Mouse (Mus musculus): ENCODE measurements around the gene Nsmce1. TPM values are rescaled to one million over a fixed set of nuclear protein-coding genes. Genes with fewer than 3 reads are reported as not detected.

The Nsmce1 gene
- polyA plus RNA-seq (2015; fragmentation: Nextera tagmentation; extraction: Ambion mirVana) = 104 and 115 TPM in 2 replicates

GRCm38 (mm10) chr7:125490947-125491735 lies at the start of gene Nsmce1:
TSS of gene Nsmce1 (minus strand) at chr7:125491596.
- H3K4me2 ChIP-seq (ENCODE audit: low read depth, low read length) = peak within 1 kb of the TSS; percentile 74
- peak within 1 kb of the TSS; percentile 90 for H3K27ac ChIP-seq (ENCODE audit: low read length)
- H3K36me3 ChIP-seq (ENCODE audit: control insufficient read depth, insufficient read depth, low read length) = no peaks in the 10 kb centered on the region
- peak within 1 kb of the TSS; percentile 79 for H3K9ac ChIP-seq (ENCODE audit: low read depth, low read length)
- H3K9me3 ChIP-seq (ENCODE audit: control insufficient read depth, low read length) = no peaks in the 10 kb centered on the region
- no peaks in the 10 kb centered on the region for H3K27me3 ChIP-seq (replicated peaks; ENCODE audit: control insufficient read depth, insufficient read depth, low read length)
- ATAC-seq = peak; percentile 94
- peak within 1 kb of the TSS; percentile 64 for H3K4me3 ChIP-seq (ENCODE audit: low read length)
- under 1% methylated on average over 55 of the region's 56 CpGs for WGBS
- peaks cover 17% of the 10 kb centered on the region for H3K4me1 ChIP-seq (ENCODE audit: control insufficient read depth, insufficient read depth, low read length)

- Histone ChIP-seq H3K4me3 (ENCODE audit: low read length) (no peak overlapping the region), H3K9me3 (ENCODE audit: control insufficient read depth, low read length) (no peaks in the 10 kb centered on the region), H3K4me2 (ENCODE audit: low read depth, low read length) (no peak overlapping the region), H3K27me3 (replicated peaks; ENCODE audit: control insufficient read depth, insufficient read depth, low read length) (no peaks in the 10 kb centered on the region), H3K27ac (ENCODE audit: low read length) (no peak overlapping the region), H3K9ac (ENCODE audit: low read depth, low read length) (no peak overlapping the region), H3K4me1 (ENCODE audit: control insufficient read depth, insufficient read depth, low read length) (no peaks in the 10 kb centered on the region), H3K36me3 (ENCODE audit: control insufficient read depth, insufficient read depth, low read length) (no peaks in the 10 kb centered on the region)
- WGBS = 84% methylated on average over 1 of the region's 1 CpGs
- no peak for ATAC-seq
These were observed 49.6 kb upstream of the Nsmce1 start for GRCm38 (mm10) chr7:125541026-125541425.

GRCm38 (mm10) chr7:125539351-125539750 lies 48.0 kb upstream of the Nsmce1 start:
- ATAC-seq = no peak
- H3K27me3 ChIP-seq (replicated peaks; ENCODE audit: control insufficient read depth, insufficient read depth, low read length) = no peaks in the 10 kb centered on the region
- WGBS = 85% methylated on average over 3 of the region's 3 CpGs

GRCm38 (mm10) chr7:125527901-125528580 lies 36.6 kb upstream of the Nsmce1 start:
- WGBS = 85% methylated on average over 9 of the region's 9 CpGs
- Histone ChIP-seq H3K27ac (ENCODE audit: low read length) (no peak overlapping the region), H3K36me3 (ENCODE audit: control insufficient read depth, insufficient read depth, low read length) (no peaks in the 10 kb centered on the region), H3K4me2 (ENCODE audit: low read depth, low read length) (no peak overlapping the region), H3K9ac (ENCODE audit: low read depth, low read length) (no peak overlapping the region), H3K9me3 (ENCODE audit: control insufficient read depth, low read length) (no peaks in the 10 kb centered on the region), H3K27me3 (replicated peaks; ENCODE audit: control insufficient read depth, insufficient read depth, low read length) (no peaks in the 10 kb centered on the region), H3K4me3 (ENCODE audit: low read length) (no peak overlapping the region), H3K4me1 (ENCODE audit: control insufficient read depth, insufficient read depth, low read length) (no peaks in the 10 kb centered on the region)
- ATAC-seq = no peak

More at GRCm38 (mm10) chr7:125539351-125539750, 48.0 kb upstream of the Nsmce1 start:
- Histone ChIP-seq H3K36me3 (ENCODE audit: control insufficient read depth, insufficient read depth, low read length) (no peaks in the 10 kb centered on the region), H3K27ac (ENCODE audit: low read length) (no peak overlapping the region), H3K4me2 (ENCODE audit: low read depth, low read length) (no peak overlapping the region), H3K9me3 (ENCODE audit: control insufficient read depth, low read length) (peaks cover 3% of the 10 kb centered on the region), H3K4me1 (ENCODE audit: control insufficient read depth, insufficient read depth, low read length) (no peaks in the 10 kb centered on the region), H3K4me3 (ENCODE audit: low read length) (no peak overlapping the region), H3K9ac (ENCODE audit: low read depth, low read length) (no peak overlapping the region)

GRCm38 (mm10) chr7:125527186-125527585 lies 35.8 kb upstream of the Nsmce1 start:
- no peak overlapping the region for H3K4me3 ChIP-seq (ENCODE audit: low read length)
- H3K9me3 ChIP-seq (ENCODE audit: control insufficient read depth, low read length) = no peaks in the 10 kb centered on the region
- H3K9ac ChIP-seq (ENCODE audit: low read depth, low read length) = no peak overlapping the region
- no peak for ATAC-seq
- WGBS = 91% methylated on average over 6 of the region's 6 CpGs
- H3K27ac ChIP-seq (ENCODE audit: low read length) = no peak overlapping the region
- H3K27me3 ChIP-seq (replicated peaks; ENCODE audit: control insufficient read depth, insufficient read depth, low read length) = no peaks in the 10 kb centered on the region
- no peak overlapping the region for H3K4me2 ChIP-seq (ENCODE audit: low read depth, low read length)
- no peaks in the 10 kb centered on the region for H3K4me1 ChIP-seq (ENCODE audit: control insufficient read depth, insufficient read depth, low read length)
- H3K36me3 ChIP-seq (ENCODE audit: control insufficient read depth, insufficient read depth, low read length) = no peaks in the 10 kb centered on the region

- H3K9ac ChIP-seq (ENCODE audit: low read depth, low read length) = no peak overlapping the region
- WGBS = 32% methylated on average over 3 of the region's 3 CpGs
- ATAC-seq = no peak; the same call in 1 of the 2 replicates
These were observed 31.7 kb upstream of the Nsmce1 start for GRCm38 (mm10) chr7:125523051-125523450.

GRCm38 (mm10) chr7:125519715-125520114 lies 28.3 kb upstream of the Nsmce1 start:
- 79% methylated on average over 3 of the region's 3 CpGs for WGBS
- ATAC-seq = no peak
- Histone ChIP-seq H3K4me2 (ENCODE audit: low read depth, low read length) (no peak overlapping the region), H3K9me3 (ENCODE audit: control insufficient read depth, low read length) (no peaks in the 10 kb centered on the region), H3K36me3 (ENCODE audit: control insufficient read depth, insufficient read depth, low read length) (no peaks in the 10 kb centered on the region), H3K4me1 (ENCODE audit: control insufficient read depth, insufficient read depth, low read length) (peaks cover 4% of the 10 kb centered on the region; the same call in 1 of the 2 replicates), H3K4me3 (ENCODE audit: low read length) (no peak overlapping the region), H3K27ac (ENCODE audit: low read length) (no peak overlapping the region), H3K27me3 (replicated peaks; ENCODE audit: control insufficient read depth, insufficient read depth, low read length) (no peaks in the 10 kb centered on the region), H3K9ac (ENCODE audit: low read depth, low read length) (no peak overlapping the region)

More at GRCm38 (mm10) chr7:125523051-125523450, 31.7 kb upstream of the Nsmce1 start:
- Histone ChIP-seq H3K4me1 (ENCODE audit: control insufficient read depth, insufficient read depth, low read length) (no peaks in the 10 kb centered on the region), H3K27me3 (replicated peaks; ENCODE audit: control insufficient read depth, insufficient read depth, low read length) (no peaks in the 10 kb centered on the region), H3K9me3 (ENCODE audit: control insufficient read depth, low read length) (no peaks in the 10 kb centered on the region), H3K36me3 (ENCODE audit: control insufficient read depth, insufficient read depth, low read length) (no peaks in the 10 kb centered on the region), H3K4me2 (ENCODE audit: low read depth, low read length) (no peak overlapping the region), H3K27ac (ENCODE audit: low read length) (no peak overlapping the region), H3K4me3 (ENCODE audit: low read length) (no peak overlapping the region)

GRCm38 (mm10) chr7:125517470-125517869 lies 26.1 kb upstream of the Nsmce1 start:
- ATAC-seq = no peak
- H3K27me3 ChIP-seq (replicated peaks; ENCODE audit: control insufficient read depth, insufficient read depth, low read length) = no peaks in the 10 kb centered on the region
- H3K4me3 ChIP-seq (ENCODE audit: low read length) = no peak overlapping the region
- 76% methylated on average over 6 of the region's 6 CpGs for WGBS
- H3K36me3 ChIP-seq (ENCODE audit: control insufficient read depth, insufficient read depth, low read length) = no peaks in the 10 kb centered on the region
- H3K4me1 ChIP-seq (ENCODE audit: control insufficient read depth, insufficient read depth, low read length) = peaks cover 4% of the 10 kb centered on the region; the same call in 1 of the 2 replicates
- H3K9ac ChIP-seq (ENCODE audit: low read depth, low read length) = no peak overlapping the region
- no peak overlapping the region for H3K4me2 ChIP-seq (ENCODE audit: low read depth, low read length)
- H3K27ac ChIP-seq (ENCODE audit: low read length) = no peak overlapping the region
- no peaks in the 10 kb centered on the region for H3K9me3 ChIP-seq (ENCODE audit: control insufficient read depth, low read length)

- 84% methylated on average over 8 of the region's 8 CpGs for WGBS
- no peak for ATAC-seq
These were observed 25.3 kb upstream of the Nsmce1 start for GRCm38 (mm10) chr7:125516723-125517122.

More at GRCm38 (mm10) chr7:125516723-125517122, 25.3 kb upstream of the Nsmce1 start:
- Histone ChIP-seq H3K4me3 (ENCODE audit: low read length) (no peak overlapping the region), H3K36me3 (ENCODE audit: control insufficient read depth, insufficient read depth, low read length) (no peaks in the 10 kb centered on the region), H3K4me2 (ENCODE audit: low read depth, low read length) (no peak overlapping the region), H3K9me3 (ENCODE audit: control insufficient read depth, low read length) (no peaks in the 10 kb centered on the region), H3K4me1 (ENCODE audit: control insufficient read depth, insufficient read depth, low read length) (peaks cover 4% of the 10 kb centered on the region; the same call in 1 of the 2 replicates), H3K27ac (ENCODE audit: low read length) (no peak overlapping the region), H3K9ac (ENCODE audit: low read depth, low read length) (no peak overlapping the region), H3K27me3 (replicated peaks; ENCODE audit: control insufficient read depth, insufficient read depth, low read length) (no peaks in the 10 kb centered on the region)
